Mouse (Mus musculus): ENCODE measurements around the gene Mfsd13b.

Gene Mfsd13b

DNA sequence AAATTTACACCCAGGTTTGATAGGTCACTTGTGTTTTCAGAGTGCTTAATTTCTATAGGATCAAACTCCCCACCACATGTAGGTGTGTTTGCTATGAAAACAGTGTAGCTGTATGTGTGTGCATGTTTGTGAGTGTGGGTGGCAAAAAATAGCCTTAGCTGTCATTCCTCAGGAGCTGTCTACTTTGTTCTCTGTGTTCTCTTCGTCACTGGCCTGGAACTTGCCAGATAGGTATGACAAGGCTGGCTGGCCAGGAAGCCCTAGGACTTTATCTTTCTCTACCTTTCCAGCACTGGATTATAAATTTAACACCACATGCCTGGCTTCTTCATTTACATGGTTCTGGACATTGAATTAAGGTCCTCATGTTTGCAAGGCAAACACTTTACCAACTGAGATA is 61.9 kb downstream of the Mfsd13b start:
- no peak for DNase-seq (ENCODE audit: low spot score)

DNA sequence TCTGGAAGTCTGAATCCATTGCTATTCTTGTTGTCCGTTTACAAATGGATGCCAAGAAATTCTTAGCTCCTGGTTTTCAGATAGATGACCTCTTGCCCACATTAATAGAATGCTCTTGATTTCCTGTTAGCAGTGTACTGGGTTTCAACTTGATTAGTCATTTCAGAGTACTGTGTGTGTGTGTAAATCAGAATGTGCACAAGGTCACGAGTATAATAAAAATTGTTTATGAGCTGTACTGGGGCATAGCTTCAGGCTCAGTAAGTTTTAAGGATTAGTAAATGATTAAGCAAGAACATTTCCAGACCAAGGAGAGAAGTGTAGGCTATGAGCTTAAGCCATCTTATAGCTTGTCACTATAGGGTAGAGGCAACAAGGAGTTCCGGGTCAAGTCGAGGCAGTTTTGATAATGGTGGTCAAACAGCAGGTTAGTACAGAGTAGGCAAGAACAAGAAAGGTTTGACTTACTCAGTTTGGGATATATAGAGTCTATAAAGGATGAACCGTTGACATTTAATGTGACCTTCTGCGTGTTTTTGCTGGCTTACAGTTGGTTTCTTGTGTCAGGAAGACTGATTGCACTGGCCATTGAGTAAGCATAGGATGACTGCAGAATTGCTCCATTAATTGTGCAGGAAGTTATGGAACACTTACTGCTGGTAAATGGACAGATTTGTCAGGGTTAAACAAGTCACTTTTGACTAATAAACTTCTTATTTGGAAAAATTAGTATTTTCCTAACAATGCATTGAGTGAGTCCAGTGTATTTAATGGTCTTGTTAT is 63.6 kb downstream of the Mfsd13b start:
- DNase-seq (ENCODE audit: low spot score), result no peak

DNA sequence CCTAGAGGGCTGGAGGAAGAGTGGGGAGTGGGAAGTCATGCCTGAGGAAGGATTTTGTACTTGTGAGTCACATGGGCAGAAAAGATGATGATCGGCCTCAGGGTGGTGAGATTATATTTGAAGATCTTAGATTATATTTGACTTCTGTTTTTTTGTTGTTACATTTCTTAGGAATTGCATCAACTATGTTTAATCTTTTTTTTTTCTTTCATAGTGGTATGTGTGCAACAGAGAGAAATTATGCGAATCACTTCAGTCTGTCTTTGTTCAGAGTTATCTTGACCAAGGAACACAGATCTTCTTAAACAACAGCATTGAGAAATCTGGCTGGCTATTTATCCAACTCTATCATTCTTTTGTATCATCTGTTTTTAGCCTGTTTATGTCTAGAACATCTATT is 65.3 kb downstream of the Mfsd13b start:
- no peak for DNase-seq (ENCODE audit: low spot score)

DNA sequence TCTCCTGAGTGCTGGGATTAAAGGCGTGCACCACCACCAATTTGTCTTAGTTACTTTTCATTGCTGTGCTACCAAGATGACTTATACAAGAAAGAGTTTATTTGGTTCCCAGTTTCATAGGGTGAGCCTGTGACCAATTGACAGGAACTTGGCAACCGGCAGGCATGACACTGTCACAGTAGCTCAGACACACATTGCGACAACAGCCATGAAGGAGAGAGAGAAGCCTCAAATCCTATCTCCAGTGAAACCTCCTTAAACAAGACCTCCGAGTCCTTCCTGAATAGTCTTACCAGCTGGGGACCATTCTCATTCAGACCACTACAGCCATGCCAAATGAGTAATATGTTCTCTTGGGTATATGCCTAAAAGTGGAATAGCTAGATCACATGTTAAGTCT is 70.8 kb downstream of the Mfsd13b start:
- DNase-seq (ENCODE audit: low spot score), result no peak

DNA sequence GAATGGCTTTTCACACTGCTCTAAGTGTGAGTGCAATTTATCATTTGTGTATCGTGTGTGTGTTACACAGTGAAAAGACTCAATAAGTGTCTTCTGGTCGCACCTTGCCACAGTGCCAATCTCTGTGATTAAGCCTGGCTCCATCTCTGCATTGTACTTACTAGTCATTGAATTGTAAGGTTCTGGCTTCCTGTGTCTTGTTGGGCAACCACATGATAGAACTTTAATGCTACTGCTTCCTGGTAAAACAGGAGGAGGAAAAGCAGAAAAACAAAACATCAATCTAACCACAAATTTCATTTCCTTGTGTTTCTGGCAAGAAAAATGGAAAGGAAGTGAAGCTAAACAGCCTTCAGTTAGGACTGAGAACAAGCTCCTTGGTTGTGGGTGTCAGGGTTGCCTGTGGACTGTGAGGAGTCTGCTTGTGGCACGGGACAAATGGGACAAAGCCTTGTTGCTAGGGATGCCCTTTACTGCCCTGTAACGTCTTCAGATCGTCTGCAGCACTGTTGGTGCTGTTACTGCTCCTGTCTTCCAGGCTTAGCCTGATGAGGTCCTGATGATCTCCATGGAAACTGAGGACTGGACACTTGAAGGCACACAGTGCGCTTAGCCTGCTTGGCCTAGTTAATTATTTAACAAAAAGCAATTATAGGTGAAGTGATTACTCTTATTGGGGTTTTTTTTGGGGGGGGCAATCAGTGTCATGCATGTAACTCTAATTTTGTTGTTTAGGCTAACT is 77.3 kb downstream of the Mfsd13b start:
- no peak for DNase-seq (ENCODE audit: low spot score)

DNA sequence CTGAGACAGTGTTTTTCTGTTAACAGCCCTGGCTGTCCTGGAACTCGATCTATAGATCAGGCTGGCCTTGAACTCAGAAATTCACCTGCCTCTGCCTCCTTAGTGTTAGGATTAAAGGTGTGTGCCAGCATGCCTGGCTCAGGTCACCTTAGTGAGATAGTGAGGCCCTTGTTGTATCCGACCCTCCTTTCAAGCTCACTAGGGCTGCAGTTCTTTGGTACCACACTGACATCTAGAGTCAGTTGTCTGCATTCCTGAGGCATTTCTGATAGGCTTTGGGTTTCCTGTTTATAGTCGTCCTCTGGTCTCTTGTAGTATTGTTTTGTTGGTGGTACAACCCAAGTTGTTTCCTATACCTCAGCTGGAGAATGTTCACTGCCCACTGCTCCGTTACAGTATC is 82.0 kb downstream of the Mfsd13b start:
- DNase-seq (ENCODE audit: low spot score), result no peak

All from retina, embryonic 14.5 days (tissue).